Mouse (Mus musculus) brain, embryonic 14.5 days (tissue): ENCODE results near the gene Aplp1.

Source experiments
- CTCF ChIP-seq: fragments of 200-500 bp; IDR thresholded peaks from 2 replicates; pipeline ENCODE4 v1.5.1; 2012; ENCODE audit warnings: inconsistent platforms, mild to moderate bottlenecking, moderate library complexity, borderline replicate concordance; ENCODE audit not compliant: insufficient read depth, insufficient read length; ENCODE audit errors: extremely low read depth
- POLR2A ChIP-seq: fragments of 200-500 bp; IDR thresholded peaks from 2 replicates; pipeline ENCODE4 v1.6.1; 2012; ENCODE audit warnings: mild to moderate bottlenecking, inconsistent platforms, borderline replicate concordance; ENCODE audit not compliant: poor library complexity, insufficient read depth, insufficient read length, severe bottlenecking; ENCODE audit errors: extremely low read depth

DNA sequence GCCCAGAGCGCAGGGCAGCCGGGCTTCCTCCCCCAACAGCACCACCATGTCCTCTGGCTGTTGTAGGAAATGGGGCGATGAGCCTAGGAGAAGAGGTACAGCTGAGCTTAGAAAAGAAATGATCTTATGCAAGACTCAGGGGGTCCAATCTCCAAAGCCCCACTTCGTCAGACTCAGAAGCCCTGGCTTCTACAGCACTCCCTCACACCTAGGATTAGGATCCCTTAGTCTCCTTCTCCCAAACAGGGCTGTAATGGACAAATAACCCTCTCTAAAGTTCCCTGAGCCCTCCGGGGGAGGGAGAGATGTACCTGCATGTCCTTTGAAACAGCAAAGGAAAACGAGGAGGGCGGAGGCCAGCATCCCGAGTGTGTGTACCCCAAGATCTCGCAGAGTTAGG is 11.2 kb upstream of the Aplp1 start:
- TF ChIP-seq CTCF (no peak), POLR2A (no peak)
